Mouse (Mus musculus): ENCODE results near the gene Lrrc45.
A peak's percentile ranks its signal among the peaks of the same experiment; 100 is the strongest.
"Not testable (repeated sequence)": the region's sequence is repeated elsewhere in the genome, so short reads cannot be mapped to it uniquely, and the experiment has no call there.

Lrrc45 gene

GRCm38 (mm10) chr11:120713580-120714518 lies at the start of gene Lrrc45, which contains the start of gene Cenpx:
Lrrc45 (plus strand) TSS chr11:120713925.
Cenpx (minus strand) TSS chr11:120713738.
- peak; percentile 98 for DNase-seq (ENCODE audit: low read depth, low spot score)

GRCm38 (mm10) chr11:120665406-120665805 lies 48.3 kb upstream of the Lrrc45 start:
- DNase-seq (ENCODE audit: low read depth, low spot score), result no peak

- DNase-seq (ENCODE audit: low read depth, low spot score), result no peak
Measured at GRCm38 (mm10) chr11:120666617-120667016, 47.1 kb upstream of the Lrrc45 start.

- peak; percentile 92 for DNase-seq (ENCODE audit: low read depth, low spot score)
Measured at GRCm38 (mm10) chr11:120672687-120673593, 40.8 kb upstream of the Lrrc45 start, which contains the start of gene Aspscr1. Aspscr1 (plus strand) TSS chr11:120672973.

GRCm38 (mm10) chr11:120673594-120674122 lies 40.1 kb upstream of the Lrrc45 start:
- DNase-seq (ENCODE audit: low read depth, low spot score), result no peak

- DNase-seq (ENCODE audit: low read depth, low spot score), result not testable (repeated sequence)
Measured at GRCm38 (mm10) chr11:120675875-120676274, 37.9 kb upstream of the Lrrc45 start.

- no peak for DNase-seq (ENCODE audit: low read depth, low spot score)
Measured at GRCm38 (mm10) chr11:120676951-120677350, 36.8 kb upstream of the Lrrc45 start.

- DNase-seq (ENCODE audit: low read depth, low spot score), result no peak
Measured at GRCm38 (mm10) chr11:120679909-120680308, 33.8 kb upstream of the Lrrc45 start.

GRCm38 (mm10) chr11:120682683-120683082 lies 31.0 kb upstream of the Lrrc45 start:
- DNase-seq (ENCODE audit: low read depth, low spot score), result no peak

- no peak for DNase-seq (ENCODE audit: low read depth, low spot score)
Measured at GRCm38 (mm10) chr11:120683536-120683935, 30.2 kb upstream of the Lrrc45 start.

GRCm38 (mm10) chr11:120684086-120684485 lies 29.6 kb upstream of the Lrrc45 start:
- DNase-seq (ENCODE audit: low read depth, low spot score), result no peak

GRCm38 (mm10) chr11:120684660-120685059 lies 29.1 kb upstream of the Lrrc45 start:
- no peak for DNase-seq (ENCODE audit: low read depth, low spot score)

- DNase-seq (ENCODE audit: low read depth, low spot score), result no peak
Measured at GRCm38 (mm10) chr11:120686650-120687272, 27.0 kb upstream of the Lrrc45 start.

GRCm38 (mm10) chr11:120689365-120689764 lies 24.4 kb upstream of the Lrrc45 start:
- no peak for DNase-seq (ENCODE audit: low read depth, low spot score)

GRCm38 (mm10) chr11:120692471-120693011 lies 21.2 kb upstream of the Lrrc45 start:
- DNase-seq (ENCODE audit: low read depth, low spot score), result no peak

GRCm38 (mm10) chr11:120693461-120693860 lies 20.3 kb upstream of the Lrrc45 start:
- DNase-seq (ENCODE audit: low read depth, low spot score), result no peak

- DNase-seq (ENCODE audit: low read depth, low spot score), result no peak
Measured at GRCm38 (mm10) chr11:120695184-120695583, 18.5 kb upstream of the Lrrc45 start.

- DNase-seq (ENCODE audit: low read depth, low spot score), result no peak
Measured at GRCm38 (mm10) chr11:120695641-120696040, 18.1 kb upstream of the Lrrc45 start.

GRCm38 (mm10) chr11:120696568-120696967 lies 17.2 kb upstream of the Lrrc45 start:
- DNase-seq (ENCODE audit: low read depth, low spot score), result no peak

GRCm38 (mm10) chr11:120697741-120698140 lies 16.0 kb upstream of the Lrrc45 start:
- no peak for DNase-seq (ENCODE audit: low read depth, low spot score)
